Mouse (Mus musculus) forebrain, embryonic 10.5 days (tissue): Measurements from ENCODE around the gene Lrig2. TPM values are rescaled to one million over a fixed set of nuclear protein-coding genes. Genes with fewer than 3 reads are reported as not detected.
A peak's percentile ranks its signal among the peaks of the same experiment; 100 is the strongest.

ENCODE experiments used
- DNase-seq: peaks from one replicate; pipeline ENCODE4 v3.0.0-alpha.2; 2017; ENCODE audit warnings: low spot score; ENCODE audit errors: extremely low spot score
- H3K27ac ChIP-seq: fragments of 300-500 bp; sonication (generic); 2 replicates; pipeline ENCODE4 v1.5.1; 2016; ENCODE audit warnings: mild to moderate bottlenecking
- H3K27me3 ChIP-seq: fragments of 300-500 bp; sonication (generic); 2 replicates; pipeline ENCODE4 v1.6.1; 2016; ENCODE audit warnings: mild to moderate bottlenecking; ENCODE audit not compliant: poor library complexity, severe bottlenecking
- H3K36me3 ChIP-seq: fragments of 300-500 bp; sonication (generic); replicated peaks from 2 replicates; pipeline ENCODE4 v1.6.1; 2016; ENCODE audit warnings: mild to moderate bottlenecking, moderate library complexity
- H3K4me1 ChIP-seq: fragments of 300-500 bp; sonication (generic); 2 replicates; pipeline ENCODE4 v1.6.1; 2016
- H3K4me3 ChIP-seq: fragments of 300-500 bp; sonication (generic); 2 replicates; pipeline ENCODE4 v1.5.1; 2016; ENCODE audit warnings: mild to moderate bottlenecking, moderate library complexity
- H3K9me3 ChIP-seq: fragments of 300-500 bp; sonication (generic); 2 replicates; pipeline ENCODE4 v1.6.1; 2016; ENCODE audit warnings: mild to moderate bottlenecking, moderate library complexity
- WGBS: fragments of 180-500 bp; shearing (Covaris S2); methylation state at CpG from one replicate; pipeline ENCODE4 v1.1.7; 2016; 5-methylcytosine and 5-hydroxymethylcytosine counted together
- polyA plus RNA-seq: library from polyadenylated mRNA; unstranded; fragments of >200 nt; fragmentation: Nextera tagmentation; extraction: Ambion mirVana; gene quantifications from 2 replicates; pipeline ENCODE4 v1.2.1, GENCODE M21; 2016

Gene Lrig2
- polyA plus RNA-seq = 15.1 and 16.4 TPM in 2 replicates

DNA sequence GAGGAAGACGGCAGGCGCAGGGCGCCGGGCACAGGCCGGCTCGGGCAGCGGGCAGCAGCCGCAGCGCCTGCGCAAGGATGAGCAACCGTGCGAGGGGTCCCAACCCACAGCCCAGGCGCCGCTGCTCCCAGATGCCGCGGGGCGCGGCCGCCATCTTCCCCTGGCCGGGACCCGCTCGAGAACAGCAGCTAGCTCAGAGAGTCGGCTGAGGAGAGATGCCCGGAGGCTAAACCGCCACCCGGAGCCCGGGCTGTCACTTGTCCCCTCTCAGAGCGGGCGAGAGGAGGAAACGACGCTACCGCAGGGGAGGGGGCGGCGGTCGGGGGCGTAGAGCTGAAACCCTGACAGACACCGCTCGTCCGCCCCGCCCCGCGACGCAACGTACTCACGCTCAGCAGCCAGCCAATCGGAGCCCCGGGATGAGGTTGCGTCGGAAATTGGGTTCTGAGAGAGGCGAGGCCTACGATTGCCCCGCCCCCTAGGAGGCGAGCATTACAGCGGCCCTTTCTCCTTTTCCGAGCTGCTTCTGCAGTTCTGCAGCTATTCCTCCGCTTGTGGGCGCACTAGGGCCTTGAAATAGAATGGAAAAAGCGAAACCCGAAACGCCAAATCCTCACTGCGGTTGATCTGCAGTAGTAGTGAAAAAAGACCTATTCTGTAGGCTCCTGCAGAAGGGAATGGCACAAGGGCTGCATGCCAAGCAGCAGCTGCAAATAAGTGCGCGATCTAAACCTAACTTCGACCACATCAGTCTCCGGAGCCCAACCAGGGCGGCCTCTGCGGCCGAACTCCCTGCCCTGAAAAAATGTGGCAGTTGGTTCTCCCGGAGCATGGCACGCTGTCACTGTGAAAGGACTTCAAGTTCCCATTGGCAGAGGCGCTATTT lies at the start of gene Lrig2:
Gene Lrig2, minus strand, starts transcription at position 381 of the 886 bp plus-strand sequence.
- Histone ChIP-seq H3K36me3 (no peaks in the 10 kb centered on the region), H3K9me3 (no peaks in the 10 kb centered on the region), H3K4me3 (peak within 1 kb of the TSS; percentile 80), H3K27ac (peak within 1 kb of the TSS; percentile 93), H3K27me3 (no peaks in the 10 kb centered on the region), H3K4me1 (peaks cover 25% of the 10 kb centered on the region)
- DNase-seq = peak; percentile 100
- under 1% methylated on average over 71 of the region's 71 CpGs for WGBS

DNA sequence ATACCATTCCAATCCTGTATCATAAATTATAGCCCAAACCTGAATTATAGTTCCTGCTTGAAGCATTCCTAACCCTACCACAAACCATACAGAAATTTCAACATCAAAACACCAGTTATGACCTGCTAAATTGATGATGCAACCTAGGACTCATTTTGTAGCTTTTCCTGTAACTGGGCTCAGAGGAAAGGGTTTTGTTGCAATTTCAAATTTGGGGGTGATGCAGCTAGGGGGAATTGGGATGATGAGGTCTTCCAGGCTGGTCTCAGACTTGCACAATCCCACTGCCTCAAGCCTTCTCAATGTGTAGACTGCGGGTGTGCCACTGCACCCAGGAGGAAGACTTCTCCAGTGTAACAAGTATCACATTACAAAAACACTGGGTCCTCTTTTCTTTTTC lies 44.9 kb upstream of the Lrig2 start:
- no peaks in the 10 kb centered on the region for H3K4me1 ChIP-seq
- no peak overlapping the region for H3K4me3 ChIP-seq
- no peaks in the 10 kb centered on the region for H3K36me3 ChIP-seq
- H3K27ac ChIP-seq = no peak overlapping the region
- no peak for DNase-seq
- no peaks in the 10 kb centered on the region for H3K9me3 ChIP-seq
- H3K27me3 ChIP-seq = no peaks in the 10 kb centered on the region
- 94% methylated on average over 1 of the region's 1 CpGs for WGBS

DNA sequence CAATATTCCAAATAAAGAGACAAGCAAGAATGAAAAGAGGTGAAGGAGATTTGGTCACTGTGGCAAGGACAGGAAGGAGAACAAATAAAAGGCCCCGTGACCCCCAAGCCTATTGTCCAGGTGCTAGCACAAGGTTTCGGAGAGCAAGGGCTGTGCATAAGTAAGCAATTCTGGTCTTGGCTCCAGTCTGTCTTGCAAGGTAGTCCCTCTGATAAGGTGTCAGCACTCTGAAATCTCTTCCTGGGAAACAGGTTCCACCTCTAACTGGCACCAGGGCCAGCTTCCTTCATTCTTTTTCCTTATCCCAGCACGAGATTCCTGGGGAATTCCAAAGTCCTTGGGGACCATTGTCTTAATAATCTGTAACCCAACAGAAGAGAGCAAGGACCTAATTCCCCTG lies 38.9 kb upstream of the Lrig2 start:
- Histone ChIP-seq H3K4me1 (no peaks in the 10 kb centered on the region), H3K27ac (no peak overlapping the region), H3K36me3 (no peaks in the 10 kb centered on the region), H3K9me3 (no peaks in the 10 kb centered on the region), H3K4me3 (no peak overlapping the region), H3K27me3 (no peaks in the 10 kb centered on the region)
- 55% methylated on average over 3 of the region's 3 CpGs for WGBS
- no peak for DNase-seq

DNA sequence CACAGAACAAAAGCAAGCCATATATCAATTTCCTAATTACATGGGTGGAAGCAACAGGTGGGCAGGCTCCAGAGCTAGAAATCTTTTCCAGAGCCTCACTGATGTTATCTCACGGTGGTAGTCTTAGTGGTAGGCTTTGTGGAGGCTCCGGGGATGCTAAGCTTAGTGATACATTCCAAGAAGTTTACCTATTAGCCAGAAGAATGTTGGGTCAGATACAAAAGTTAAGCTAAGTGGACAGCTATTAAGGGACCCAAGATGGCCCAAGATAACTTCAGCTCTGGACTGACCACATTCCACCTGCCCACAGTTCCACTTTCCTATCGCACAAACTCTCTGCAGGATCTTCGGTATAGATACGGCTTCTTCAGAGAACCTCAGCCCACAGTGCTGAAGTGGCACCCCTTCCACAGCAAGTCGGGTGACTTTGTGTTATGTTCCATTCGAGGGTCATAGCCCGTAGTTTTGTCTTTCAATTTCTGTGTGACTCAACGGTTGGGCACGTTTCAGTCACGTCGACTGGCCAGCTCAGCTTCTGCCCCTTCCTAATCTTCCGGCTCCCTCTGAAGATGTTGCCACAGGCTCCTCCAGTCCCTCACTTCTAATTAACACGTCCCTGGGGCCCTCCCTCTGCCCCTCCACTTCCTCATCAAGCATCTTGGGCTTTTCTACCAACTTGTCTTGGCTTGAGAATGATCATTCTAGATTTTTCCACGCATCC lies 36.8 kb upstream of the Lrig2 start:
- H3K9me3 ChIP-seq = no peaks in the 10 kb centered on the region
- no peak for DNase-seq
- 77% methylated on average over 15 of the region's 15 CpGs for WGBS
- H3K27me3 ChIP-seq = no peaks in the 10 kb centered on the region
- no peaks in the 10 kb centered on the region for H3K36me3 ChIP-seq
- H3K27ac ChIP-seq = no peak overlapping the region
- H3K4me1 ChIP-seq = no peaks in the 10 kb centered on the region
- no peak overlapping the region for H3K4me3 ChIP-seq

DNA sequence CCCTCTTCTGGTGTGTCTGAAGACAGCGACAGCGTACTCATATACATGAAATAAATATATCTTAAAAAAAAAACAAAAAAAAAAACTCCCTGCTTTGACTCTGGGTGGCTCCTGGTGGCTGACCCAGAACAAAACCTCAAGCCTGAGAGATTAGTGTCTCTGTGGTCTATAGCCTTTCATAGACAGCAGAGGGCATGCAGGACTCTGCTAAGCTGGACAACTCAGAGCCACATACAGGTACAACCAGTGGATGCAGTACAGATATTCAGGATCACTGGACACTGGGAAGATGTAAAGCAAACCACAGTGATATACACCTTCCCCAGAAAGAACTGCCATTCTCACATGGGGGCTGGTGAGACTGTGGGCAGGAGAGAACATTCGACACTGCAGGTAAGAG lies 32.1 kb upstream of the Lrig2 start:
- no peak for DNase-seq
- Histone ChIP-seq H3K4me1 (peaks cover 20% of the 10 kb centered on the region), H3K9me3 (no peaks in the 10 kb centered on the region), H3K27me3 (no peaks in the 10 kb centered on the region), H3K36me3 (no peaks in the 10 kb centered on the region), H3K4me3 (no peak overlapping the region), H3K27ac (no peak overlapping the region)
- WGBS = 97% methylated on average over 3 of the region's 3 CpGs

DNA sequence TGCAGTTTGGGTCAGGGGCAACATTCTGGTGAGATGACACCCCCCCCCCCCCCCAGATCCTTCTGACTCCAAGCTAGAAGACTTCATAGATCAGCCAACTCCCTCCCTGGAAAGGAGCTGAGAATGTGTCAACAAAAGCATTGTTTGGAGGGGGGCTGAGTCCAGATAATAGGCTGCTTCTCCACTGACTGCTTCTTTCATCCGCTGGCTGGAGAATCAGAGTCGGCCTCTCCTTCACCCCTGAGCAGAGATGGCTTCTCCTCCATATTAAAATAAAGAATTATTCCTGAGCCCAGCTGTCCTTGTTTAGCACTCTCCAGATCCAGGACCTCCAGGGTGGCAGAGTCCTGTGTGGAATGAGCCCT lies 30.3 kb upstream of the Lrig2 start:
- H3K27ac ChIP-seq = peak overlapping the region; percentile 87
- peak overlapping the region; percentile 50 for H3K4me3 ChIP-seq
- H3K4me1 ChIP-seq = peaks cover 20% of the 10 kb centered on the region

DNA sequence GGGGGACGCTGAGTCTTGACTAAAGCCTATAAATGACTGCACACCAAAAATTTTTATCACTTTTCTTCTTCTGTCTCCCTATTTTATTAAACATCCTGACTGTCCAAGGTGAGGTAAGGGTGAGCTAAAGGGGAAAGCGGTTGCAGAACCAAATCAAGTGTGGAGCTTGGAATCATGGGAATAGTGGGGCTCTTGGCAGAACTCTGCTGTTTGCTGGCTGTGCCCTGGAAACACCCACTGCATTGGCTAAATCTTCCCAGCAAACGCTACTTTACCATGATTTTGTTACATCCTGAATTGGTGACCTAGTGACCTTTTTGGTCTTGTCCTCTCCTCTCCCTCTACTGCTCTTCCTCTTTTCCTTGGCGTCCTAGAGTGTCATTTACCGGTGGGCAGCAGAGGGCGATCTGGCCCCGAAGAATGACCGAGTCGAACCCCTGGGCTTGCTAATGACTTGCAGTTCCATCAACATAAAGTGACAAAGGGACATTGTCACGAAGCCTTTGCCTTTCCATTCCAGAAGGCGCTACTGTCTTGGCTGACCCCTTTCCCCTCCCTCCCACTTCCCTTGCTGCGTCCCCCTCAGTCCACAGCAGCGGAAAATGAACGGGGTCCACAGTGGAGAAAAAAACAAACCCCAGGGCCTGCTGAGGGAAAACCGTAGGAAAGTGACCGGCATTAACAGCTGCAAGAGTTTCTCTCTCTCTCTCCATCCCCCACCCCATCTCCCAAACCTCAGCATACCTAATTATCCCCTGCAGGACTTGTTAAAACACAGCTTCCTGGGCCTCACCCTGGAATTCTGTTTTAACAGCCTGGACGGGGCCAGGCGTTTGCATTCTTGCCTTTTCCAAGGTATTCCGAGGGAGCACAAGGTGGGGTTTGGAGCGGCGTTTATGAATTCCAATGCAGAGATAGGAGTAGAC lies 29.7 kb upstream of the Lrig2 start:
- Histone ChIP-seq H3K4me3 (peak overlapping the region; percentile 50), H3K27me3 (no peaks in the 10 kb centered on the region), H3K4me1 (peaks cover 20% of the 10 kb centered on the region), H3K36me3 (no peaks in the 10 kb centered on the region), H3K9me3 (no peaks in the 10 kb centered on the region), H3K27ac (peak overlapping the region; percentile 87)
- peak; percentile 72 for DNase-seq
- 7% methylated on average over 21 of the region's 21 CpGs for WGBS

More for the DNA sequence above, 30.3 kb upstream of the Lrig2 start:
- Histone ChIP-seq H3K27me3 (no peaks in the 10 kb centered on the region), H3K9me3 (no peaks in the 10 kb centered on the region), H3K36me3 (no peaks in the 10 kb centered on the region)
- WGBS = 2% methylated on average over 2 of the region's 2 CpGs
- no peak for DNase-seq

DNA sequence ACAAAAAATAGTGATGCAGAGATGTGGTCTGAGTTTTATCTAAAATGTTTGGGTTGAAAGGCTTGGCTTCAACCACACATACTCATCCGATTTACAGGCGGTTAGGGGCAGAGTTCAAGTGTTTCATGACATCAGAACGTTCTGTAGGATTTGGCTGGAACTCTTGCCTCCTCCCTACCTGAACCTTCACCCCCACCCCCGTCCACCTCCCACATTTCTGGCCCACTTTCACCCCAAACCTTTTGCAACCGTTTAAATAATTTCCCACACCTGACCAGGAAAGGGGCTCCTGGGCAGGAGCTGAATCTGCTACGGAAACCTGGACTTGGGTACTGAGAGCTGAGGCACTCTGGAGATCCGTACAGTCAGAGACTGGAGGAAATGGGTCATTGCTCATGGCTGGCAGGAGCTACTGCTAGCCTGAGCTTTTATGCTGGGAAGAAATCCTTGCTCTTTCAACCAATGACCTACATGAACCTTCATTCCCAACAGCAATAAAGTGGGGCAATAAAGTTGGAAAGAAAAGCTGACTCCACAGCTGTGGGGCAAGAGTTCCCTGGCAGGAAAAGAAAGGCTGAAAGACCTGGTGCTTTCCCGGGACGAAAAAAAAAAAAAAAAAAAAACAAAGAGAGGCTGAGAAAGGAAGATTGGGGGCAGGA lies 28.9 kb upstream of the Lrig2 start:
- no peaks in the 10 kb centered on the region for H3K27me3 ChIP-seq
- no peak overlapping the region for H3K4me3 ChIP-seq
- 77% methylated on average over 9 of the region's 9 CpGs for WGBS
- H3K27ac ChIP-seq = no peak overlapping the region
- no peak for DNase-seq
- H3K4me1 ChIP-seq = peaks cover 20% of the 10 kb centered on the region
- H3K36me3 ChIP-seq = no peaks in the 10 kb centered on the region
- H3K9me3 ChIP-seq = no peaks in the 10 kb centered on the region

DNA sequence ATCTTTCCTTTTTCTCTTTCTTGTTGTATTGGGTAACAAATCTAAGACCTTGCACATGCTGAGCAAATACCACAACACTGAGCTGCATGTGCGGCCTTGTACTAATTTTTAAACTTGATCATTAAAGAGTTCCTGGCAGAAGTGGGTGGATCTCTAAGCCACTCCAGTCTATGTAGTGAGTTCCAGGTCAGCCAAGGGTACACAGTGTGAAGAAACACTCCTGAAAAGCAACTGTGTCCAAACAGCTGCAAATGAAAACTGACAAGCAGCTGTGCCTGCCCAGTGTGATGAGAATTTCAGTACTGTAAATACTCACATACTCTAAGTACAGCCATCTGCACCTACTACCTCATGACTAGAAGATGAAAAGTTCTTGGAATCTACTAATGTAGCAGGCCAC lies 21.5 kb upstream of the Lrig2 start:
- no peaks in the 10 kb centered on the region for H3K27me3 ChIP-seq
- no peak for DNase-seq
- no peak overlapping the region for H3K27ac ChIP-seq
- WGBS = 87% methylated on average over 1 of the region's 1 CpGs
- no peaks in the 10 kb centered on the region for H3K36me3 ChIP-seq
- no peak overlapping the region for H3K4me3 ChIP-seq
- H3K9me3 ChIP-seq = no peaks in the 10 kb centered on the region
- no peaks in the 10 kb centered on the region for H3K4me1 ChIP-seq

DNA sequence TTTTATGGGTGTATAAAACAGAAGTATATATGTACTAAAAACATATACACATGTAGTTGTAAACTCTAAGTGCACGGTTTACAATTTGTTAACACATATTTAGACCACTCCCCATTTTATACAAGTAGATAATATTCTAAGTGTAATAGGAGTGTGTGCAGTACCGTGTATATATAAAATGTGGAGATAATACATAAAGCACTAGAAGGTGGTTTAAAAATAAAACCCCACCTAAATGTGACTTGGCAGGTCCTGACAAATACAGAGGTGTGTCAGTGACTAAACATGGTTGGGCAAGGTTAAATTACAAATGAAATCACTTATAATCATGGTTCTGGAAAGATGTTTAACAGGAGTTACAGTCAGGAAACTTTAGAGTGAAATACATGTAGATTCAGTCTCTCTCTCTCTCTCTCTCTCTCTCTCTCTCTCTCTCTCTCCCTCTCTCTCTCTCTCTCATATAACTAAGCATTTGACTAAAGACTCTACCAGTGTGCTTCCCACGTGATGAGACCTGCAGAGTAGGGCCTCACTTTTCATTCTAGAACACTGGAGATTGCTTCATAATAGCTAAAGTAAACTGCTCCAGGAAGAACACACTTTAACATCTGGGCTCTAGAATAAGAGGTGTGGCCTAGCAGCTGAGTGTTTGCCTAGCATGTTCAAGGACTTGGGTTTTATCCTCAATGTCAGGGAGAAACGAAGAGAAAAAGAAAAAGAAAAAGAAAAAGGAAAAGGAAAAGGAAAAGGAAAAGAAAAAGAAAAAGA lies 14.6 kb upstream of the Lrig2 start:
- H3K4me3 ChIP-seq = no peak overlapping the region
- H3K4me1 ChIP-seq = no peaks in the 10 kb centered on the region
- 84% methylated on average over 4 of the region's 4 CpGs for WGBS
- no peaks in the 10 kb centered on the region for H3K27me3 ChIP-seq
- H3K27ac ChIP-seq = no peak overlapping the region
- DNase-seq = no peak
- no peaks in the 10 kb centered on the region for H3K9me3 ChIP-seq
- H3K36me3 ChIP-seq = no peaks in the 10 kb centered on the region

DNA sequence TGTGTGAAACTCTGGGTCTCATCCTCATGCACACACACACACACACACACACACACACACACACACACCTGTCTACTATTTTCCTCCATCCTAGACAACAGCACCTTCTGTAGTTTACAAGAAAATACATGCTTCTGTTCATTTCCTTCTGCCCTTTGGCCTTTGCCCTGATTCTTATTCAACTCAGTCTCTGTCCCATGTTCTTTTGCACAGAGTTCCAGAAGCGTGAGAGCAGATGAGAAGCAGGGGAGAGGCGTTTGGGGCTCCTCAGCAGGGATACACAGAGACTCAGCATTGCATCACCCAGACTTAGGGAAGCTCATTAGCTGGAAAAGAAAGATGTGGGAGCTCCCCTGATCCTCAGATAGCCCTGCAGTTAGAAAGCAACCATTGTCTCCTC lies 13.8 kb upstream of the Lrig2 start:
- WGBS = 33% methylated on average over 2 of the region's 2 CpGs
- Histone ChIP-seq H3K4me1 (no peaks in the 10 kb centered on the region), H3K27me3 (no peaks in the 10 kb centered on the region), H3K9me3 (no peaks in the 10 kb centered on the region), H3K4me3 (no peak overlapping the region), H3K27ac (no peak overlapping the region), H3K36me3 (no peaks in the 10 kb centered on the region)
- no peak for DNase-seq
